Mouse (Mus musculus) stomach, embryonic 15.5 days (tissue): ENCODE data around the gene Ugt1a1. TPM values are rescaled to one million over a fixed set of nuclear protein-coding genes. Genes with fewer than 3 reads are reported as not detected.

Experiments used
- ATAC-seq: fragments of 200-750 bp; cut with Nextera tagmentation; 2 replicates; pipeline ENCODE4 v1.8.0; 2017; ENCODE audit warnings: low read depth, moderate number of reproducible peaks, moderate TSS enrichment; ENCODE audit not compliant: insufficient read depth, low FRiP score
- H3K27ac ChIP-seq: fragments of 300-500 bp; sonication (generic); 2 replicates; pipeline ENCODE4 v1.5.1; 2015; ENCODE audit warnings: mild to moderate bottlenecking, inconsistent platforms
- H3K27me3 ChIP-seq: fragments of 300-500 bp; sonication (generic); replicated peaks from 2 replicates; pipeline ENCODE4 v1.6.1; 2015; ENCODE audit warnings: inconsistent platforms
- H3K36me3 ChIP-seq: fragments of 300-500 bp; sonication (generic); 2 replicates; pipeline ENCODE4 v1.6.1; 2015; ENCODE audit warnings: inconsistent platforms
- H3K4me1 ChIP-seq: fragments of 300-500 bp; sonication (generic); 2 replicates; pipeline ENCODE4 v1.6.1; 2015; ENCODE audit warnings: inconsistent platforms
- H3K4me2 ChIP-seq: fragments of 300-500 bp; sonication (generic); 2 replicates; pipeline ENCODE4 v1.6.1; 2015; ENCODE audit warnings: mild to moderate bottlenecking, inconsistent platforms
- H3K4me3 ChIP-seq: fragments of 300-500 bp; sonication (generic); replicated peaks from 2 replicates; pipeline ENCODE4 v1.5.1; 2015; ENCODE audit warnings: inconsistent platforms
- H3K9ac ChIP-seq: fragments of 300-500 bp; sonication (generic); 2 replicates; pipeline ENCODE4 v1.6.1; 2015; ENCODE audit warnings: inconsistent platforms
- H3K9me3 ChIP-seq: fragments of 300-500 bp; sonication (generic); 2 replicates; pipeline ENCODE4 v1.6.1; 2016; ENCODE audit warnings: inconsistent platforms
- WGBS: fragments of 180-500 bp; shearing (Covaris S2); methylation state at CpG from one replicate; pipeline ENCODE4 v1.1.7; 2015; 5-methylcytosine and 5-hydroxymethylcytosine counted together
- polyA plus RNA-seq: library from polyadenylated mRNA; unstranded; fragments of >200 nt; fragmentation: Nextera tagmentation; extraction: Ambion mirVana; gene quantifications from 2 replicates; pipeline ENCODE4 v1.2.1, GENCODE M21; 2015

Ugt1a1 gene
- polyA plus RNA-seq, 1 experiment from 2014 or later = 5.3 TPM

GRCm38 (mm10) chr1:88262961-88263360, 51.2 kb downstream of the Ugt1a1 start:
- H3K4me1 ChIP-seq = peaks cover 11% of the 10 kb centered on the region
- no peak overlapping the region for H3K27ac ChIP-seq
- 70% methylated on average over 6 of the region's 6 CpGs for WGBS
- peaks cover 75% of the 10 kb centered on the region for H3K36me3 ChIP-seq
- H3K4me2 ChIP-seq = no peak overlapping the region
- no peak overlapping the region for H3K9ac ChIP-seq
- H3K9me3 ChIP-seq = no peaks in the 10 kb centered on the region
- ATAC-seq = no peak
- H3K27me3 ChIP-seq = no peaks in the 10 kb centered on the region
- H3K4me3 ChIP-seq = no peak overlapping the region

- no peak overlapping the region for H3K4me2 ChIP-seq
- H3K27ac ChIP-seq = no peak overlapping the region
- H3K9ac ChIP-seq = no peak overlapping the region
- no peaks in the 10 kb centered on the region for H3K27me3 ChIP-seq
- H3K9me3 ChIP-seq = no peaks in the 10 kb centered on the region
- H3K4me3 ChIP-seq = no peak overlapping the region
- WGBS = 91% methylated on average over 5 of the region's 5 CpGs
- peaks cover 83% of the 10 kb centered on the region for H3K36me3 ChIP-seq
- no peak for ATAC-seq
- H3K4me1 ChIP-seq = peaks cover 11% of the 10 kb centered on the region
Measured at GRCm38 (mm10) chr1:88263778-88264177, 52.0 kb downstream of the Ugt1a1 start.

GRCm38 (mm10) chr1:88264237-88264868, 52.6 kb downstream of the Ugt1a1 start:
- 85% methylated on average over 7 of the region's 7 CpGs for WGBS
- Histone ChIP-seq H3K27me3 (no peaks in the 10 kb centered on the region), H3K4me2 (no peak overlapping the region), H3K4me3 (no peak overlapping the region), H3K4me1 (peaks cover 11% of the 10 kb centered on the region), H3K36me3 (peaks cover 89% of the 10 kb centered on the region), H3K9ac (no peak overlapping the region), H3K27ac (no peak overlapping the region), H3K9me3 (no peaks in the 10 kb centered on the region)
- ATAC-seq = no peak

- 79% methylated on average over 4 of the region's 4 CpGs for WGBS
- Histone ChIP-seq H3K36me3 (peaks cover 94% of the 10 kb centered on the region), H3K4me3 (no peak overlapping the region), H3K9ac (no peak overlapping the region), H3K9me3 (no peaks in the 10 kb centered on the region), H3K27ac (no peak overlapping the region), H3K4me1 (peaks cover 11% of the 10 kb centered on the region), H3K4me2 (no peak overlapping the region), H3K27me3 (no peaks in the 10 kb centered on the region)
- ATAC-seq = no peak
Measured at GRCm38 (mm10) chr1:88264869-88265240, 53.1 kb downstream of the Ugt1a1 start.

- no peak overlapping the region for H3K4me3 ChIP-seq
- H3K27me3 ChIP-seq = no peaks in the 10 kb centered on the region
- H3K4me1 ChIP-seq = peaks cover 11% of the 10 kb centered on the region
- no peak overlapping the region for H3K4me2 ChIP-seq
- H3K27ac ChIP-seq = no peak overlapping the region
- no peak for ATAC-seq
- H3K9me3 ChIP-seq = no peaks in the 10 kb centered on the region
- WGBS = 88% methylated on average over 13 of the region's 13 CpGs
- H3K9ac ChIP-seq = no peak overlapping the region
- peaks cover 85% of the 10 kb centered on the region for H3K36me3 ChIP-seq
Measured at GRCm38 (mm10) chr1:88266123-88266522, 54.4 kb downstream of the Ugt1a1 start.

GRCm38 (mm10) chr1:88267489-88267888, 55.7 kb downstream of the Ugt1a1 start:
- Histone ChIP-seq H3K4me2 (no peak overlapping the region), H3K36me3 (peaks cover 84% of the 10 kb centered on the region), H3K9me3 (no peaks in the 10 kb centered on the region), H3K4me1 (0 out of 2 replicates have a peak, but pooled peaks cover under 1% of the 10 kb centered on the region), H3K9ac (no peak overlapping the region), H3K27ac (no peak overlapping the region), H3K27me3 (no peaks in the 10 kb centered on the region), H3K4me3 (no peak overlapping the region)
- ATAC-seq = 0 out of 2 replicates have a peak, but pooled peaks have one; percentile 1
- WGBS = 91% methylated on average over 6 of the region's 6 CpGs

GRCm38 (mm10) chr1:88268070-88268469, 56.3 kb downstream of the Ugt1a1 start:
- no peaks in the 10 kb centered on the region for H3K9me3 ChIP-seq
- no peak for ATAC-seq
- 83% methylated on average over 6 of the region's 6 CpGs for WGBS

More at GRCm38 (mm10) chr1:88268070-88268469, 56.3 kb downstream of the Ugt1a1 start:
- no peaks in the 10 kb centered on the region for H3K4me1 ChIP-seq
- H3K36me3 ChIP-seq = peaks cover 85% of the 10 kb centered on the region
- H3K9ac ChIP-seq = no peak overlapping the region
- H3K27ac ChIP-seq = no peak overlapping the region
- no peak overlapping the region for H3K4me3 ChIP-seq
- no peaks in the 10 kb centered on the region for H3K27me3 ChIP-seq
- no peak overlapping the region for H3K4me2 ChIP-seq

Other genes with a start within 250 kb of the Ugt1a1 start
- gene Usp40, start 203.4 kb upstream of the Ugt1a1 start, polyA plus RNA-seq = 29.2 and 33.5 TPM in 2 replicates
- gene Ugt1a10, start 156.6 kb upstream of the Ugt1a1 start, polyA plus RNA-seq = 0.28 TPM in 1 of 2 replicates, not detected in the other
- gene Ugt1a9, start 141.2 kb upstream of the Ugt1a1 start, polyA plus RNA-seq = 1.7 and 1.8 TPM in 2 replicates
- gene Ugt1a8, start 124.1 kb upstream of the Ugt1a1 start, polyA plus RNA-seq = not detected in 2 replicates
- 12.5 and 19.6 TPM in 2 replicates for gene Ugt1a7c, start 116.9 kb upstream of the Ugt1a1 start, polyA plus RNA-seq
- gene Ugt1a6b, start 108.7 kb upstream of the Ugt1a1 start, polyA plus RNA-seq = 2.6 and 3.9 TPM in 2 replicates
- 29.2 and 29.4 TPM in 2 replicates for gene Ugt1a6a, start 77.2 kb upstream of the Ugt1a1 start, polyA plus RNA-seq
- not detected in 2 replicates for gene Ugt1a5, start 45.9 kb upstream of the Ugt1a1 start, polyA plus RNA-seq
- gene Ugt1a2, start 11.4 kb upstream of the Ugt1a1 start, polyA plus RNA-seq = 0.23 and 0.50 TPM in 2 replicates
- 8.4 and 10.1 TPM in 2 replicates for gene Dnajb3, start 6.2 kb upstream of the Ugt1a1 start, polyA plus RNA-seq
- 0.94 and 1.2 TPM in 2 replicates for gene Mroh2a, start 15.0 kb downstream of the Ugt1a1 start, polyA plus RNA-seq
- 162 and 176 TPM in 2 replicates for gene Hjurp, start 65.7 kb downstream of the Ugt1a1 start, polyA plus RNA-seq
- gene Trpm8, start 65.7 kb downstream of the Ugt1a1 start, polyA plus RNA-seq = not detected in 2 replicates
- gene Spp2, start 195.0 kb downstream of the Ugt1a1 start, polyA plus RNA-seq = 10.1 and 21.7 TPM in 2 replicates